Mouse (Mus musculus): ENCODE results near the gene Krt35. TPM values are rescaled to one million over a fixed set of nuclear protein-coding genes. Genes with fewer than 3 reads are reported as not detected.

Krt35 gene
- polyA plus RNA-seq, 1 experiment: not detected

DNA sequence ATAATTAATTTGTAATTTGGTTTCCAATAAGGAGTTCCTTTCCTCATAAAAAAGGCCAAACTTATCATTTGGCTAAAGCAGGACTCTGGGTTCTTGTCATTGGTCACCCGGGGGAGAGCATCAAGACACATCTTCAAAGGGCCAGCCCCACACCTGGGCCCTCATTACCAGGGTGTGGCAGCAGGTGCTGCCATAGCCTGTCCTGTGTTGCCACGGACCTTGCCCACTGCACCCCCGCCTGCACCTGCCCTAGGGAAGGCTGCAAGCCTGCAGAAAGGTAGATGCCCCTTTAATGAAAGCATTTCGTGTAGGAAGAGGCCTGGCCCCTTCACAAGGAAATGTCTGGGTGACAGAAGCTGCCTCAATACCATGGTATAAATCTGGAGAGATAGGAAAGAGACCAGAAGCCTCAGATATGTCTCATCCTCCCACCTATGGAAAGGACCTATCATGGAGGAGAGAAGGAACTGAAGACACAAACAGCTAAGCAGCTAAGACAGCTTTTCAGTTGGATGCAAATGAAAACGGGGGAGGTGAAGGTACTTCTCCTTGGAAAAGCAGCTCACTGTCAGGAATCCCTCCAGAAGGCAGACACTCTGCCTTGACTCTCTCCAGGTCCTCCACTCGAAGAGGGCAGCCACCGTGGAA is 7.5 kb downstream of the Krt35 start:
- H3K79me3 ChIP-seq (ENCODE audit: low read depth): no peaks in the 10 kb centered on the region
- H3ac ChIP-seq (ENCODE audit: control insufficient read depth, insufficient read length, low read depth): no peak overlapping the region
- H3K79me2 ChIP-seq (ENCODE audit: control insufficient read depth, insufficient read depth): no peaks in the 10 kb centered on the region
- H3K4me3 ChIP-seq (ENCODE audit: insufficient read depth, poor library complexity, severe bottlenecking): no peak overlapping the region
- TF ChIP-seq USF1 (IDR thresholded peaks at IDR 0.05; ENCODE audit: low read depth) (no peak), CTCF (IDR thresholded peaks at IDR 0.05; ENCODE audit: control insufficient read depth, insufficient read depth, insufficient read length) (no peak), FOSL1 (IDR thresholded peaks at IDR 0.05; ENCODE audit: insufficient read depth, low read length, poor library complexity, severe bottlenecking) (no peak), MYOD1 (IDR thresholded peaks at IDR 0.05; ENCODE audit: control insufficient read depth, insufficient read length, low read depth) (no peak), MAX (IDR thresholded peaks at IDR 0.05) (no peak), CEBPB (IDR thresholded peaks at IDR 0.05; ENCODE audit: low read depth) (no peak), MYOG (IDR thresholded peaks at IDR 0.05; ENCODE audit: control insufficient read depth, extremely low read depth, insufficient read length) (no peak)
- H3K36me3 ChIP-seq (ENCODE audit: control insufficient read depth, insufficient read depth): no peaks in the 10 kb centered on the region
- H3K27me3 ChIP-seq (ENCODE audit: control insufficient read depth, insufficient read depth, insufficient read length): peaks cover 15% of the 10 kb centered on the region

DNA sequence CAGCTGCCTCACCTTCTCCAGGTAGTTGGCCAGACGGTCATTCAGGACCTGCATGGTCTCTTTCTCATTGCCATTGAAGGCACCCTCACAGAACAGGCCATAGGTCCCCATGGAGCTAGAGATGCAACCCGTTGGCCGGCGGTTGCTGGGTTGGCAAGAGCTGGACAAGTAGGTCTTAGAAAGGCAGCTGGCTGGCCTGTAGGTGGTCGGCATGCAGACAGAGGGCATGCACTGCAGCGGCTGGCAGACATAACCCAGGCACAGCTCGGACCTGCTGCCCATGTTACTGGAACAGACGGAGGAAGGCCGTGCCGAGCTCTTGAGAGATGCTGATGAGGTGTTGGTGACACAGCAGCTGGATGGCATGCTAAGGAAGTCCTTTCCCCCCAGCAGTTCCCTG is 8.2 kb downstream of the Krt35 start, which contains the start of gene Krt32:
Krt32 (minus strand) TSS at position 366 of the 400 bp plus-strand sequence.
- TF ChIP-seq MYOG (IDR thresholded peaks at IDR 0.05; ENCODE audit: control insufficient read depth, extremely low read depth, insufficient read length) (no peak), FOSL1 (IDR thresholded peaks at IDR 0.05; ENCODE audit: insufficient read depth, low read length, poor library complexity, severe bottlenecking) (no peak), CTCF (IDR thresholded peaks at IDR 0.05; ENCODE audit: control insufficient read depth, insufficient read depth, insufficient read length) (no peak), CEBPB (IDR thresholded peaks at IDR 0.05; ENCODE audit: low read depth) (no peak), USF1 (IDR thresholded peaks at IDR 0.05; ENCODE audit: low read depth) (no peak), MAX (IDR thresholded peaks at IDR 0.05) (no peak), MYOD1 (IDR thresholded peaks at IDR 0.05; ENCODE audit: control insufficient read depth, insufficient read length, low read depth) (no peak)
- H3K79me2 ChIP-seq (ENCODE audit: control insufficient read depth, insufficient read depth): no peaks in the 10 kb centered on the region
- no peaks in the 10 kb centered on the region for H3K79me3 ChIP-seq (ENCODE audit: low read depth)
- peaks cover 15% of the 10 kb centered on the region for H3K27me3 ChIP-seq (ENCODE audit: control insufficient read depth, insufficient read depth, insufficient read length)
- H3K4me3 ChIP-seq (ENCODE audit: insufficient read depth, poor library complexity, severe bottlenecking): no peak within 1 kb of the TSS
- H3ac ChIP-seq (ENCODE audit: control insufficient read depth, insufficient read length, low read depth): no peak within 1 kb of the TSS
- no peaks in the 10 kb centered on the region for H3K36me3 ChIP-seq (ENCODE audit: control insufficient read depth, insufficient read depth)

DNA sequence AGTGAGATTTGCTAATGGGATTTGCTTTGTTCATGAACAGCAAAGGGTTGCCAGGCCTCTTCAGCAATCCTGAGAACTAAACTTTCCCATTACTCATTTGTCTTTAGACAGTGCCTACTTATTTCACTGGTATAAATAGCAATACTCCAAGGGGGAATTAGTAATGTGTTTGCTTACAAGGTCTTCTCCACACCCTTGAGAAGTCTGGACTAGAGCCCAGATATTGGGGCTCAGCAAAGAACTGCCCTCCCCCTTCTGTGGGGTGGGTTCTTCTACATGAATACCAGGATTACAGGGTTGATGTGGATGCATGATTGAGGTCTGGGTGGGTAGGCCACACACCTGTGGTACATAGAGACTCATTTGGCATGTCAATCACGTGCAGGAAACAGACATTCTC is 22.2 kb downstream of the Krt35 start:
- TF ChIP-seq USF1 (IDR thresholded peaks at IDR 0.05; ENCODE audit: low read depth) (no peak), MYOG (IDR thresholded peaks at IDR 0.05; ENCODE audit: control insufficient read depth, extremely low read depth, insufficient read length) (no peak), FOSL1 (IDR thresholded peaks at IDR 0.05; ENCODE audit: insufficient read depth, low read length, poor library complexity, severe bottlenecking) (no peak), CTCF (IDR thresholded peaks at IDR 0.05; ENCODE audit: control insufficient read depth, insufficient read depth, insufficient read length) (no peak), CEBPB (IDR thresholded peaks at IDR 0.05; ENCODE audit: low read depth) (no peak), MAX (IDR thresholded peaks at IDR 0.05) (no peak)
- Histone ChIP-seq H3ac (ENCODE audit: control insufficient read depth, insufficient read length, low read depth) (no peak overlapping the region), H3K79me3 (ENCODE audit: low read depth) (no peaks in the 10 kb centered on the region), H3K27me3 (ENCODE audit: control insufficient read depth, insufficient read depth, insufficient read length) (no peaks in the 10 kb centered on the region), H3K79me2 (ENCODE audit: control insufficient read depth, insufficient read depth) (no peaks in the 10 kb centered on the region), H3K36me3 (ENCODE audit: control insufficient read depth, insufficient read depth) (no peaks in the 10 kb centered on the region), H3K4me3 (ENCODE audit: insufficient read depth, poor library complexity, severe bottlenecking) (no peak overlapping the region)

DNA sequence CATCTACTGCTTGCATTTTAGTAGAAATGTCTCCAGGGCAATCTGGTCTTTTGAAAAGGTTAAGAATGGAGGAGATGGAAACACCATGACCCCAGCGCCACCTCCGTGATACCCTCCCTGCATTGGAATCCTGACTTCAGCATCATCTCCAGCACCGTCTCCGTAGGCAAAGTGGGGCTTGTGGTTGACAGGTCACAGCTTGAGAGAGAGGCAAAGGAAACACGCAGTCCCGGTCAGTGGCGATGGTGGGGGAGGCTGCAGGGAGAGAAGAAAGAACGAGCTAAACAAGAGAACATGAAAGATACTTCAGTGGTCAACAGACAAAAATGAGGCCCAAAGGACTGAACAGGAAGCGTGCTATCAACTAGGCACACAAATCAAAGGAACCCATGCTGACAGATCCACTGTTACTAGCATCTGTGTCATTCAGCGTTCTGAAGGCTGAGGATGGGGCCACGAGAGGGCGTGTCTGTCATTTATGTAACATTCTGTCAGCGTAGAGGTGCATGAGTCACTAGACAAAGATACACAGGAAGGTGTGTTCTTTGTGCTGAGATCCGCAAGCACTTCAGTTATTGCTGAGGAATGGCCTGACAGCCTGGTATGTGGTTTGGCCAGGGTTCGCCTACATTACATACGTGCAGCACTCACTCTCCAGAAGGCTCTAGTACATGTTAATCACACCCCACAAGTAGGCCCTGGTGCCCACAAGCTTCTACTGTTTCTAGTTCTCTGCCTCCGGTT is 28.6 kb downstream of the Krt35 start:
- Histone ChIP-seq H3K79me2 (ENCODE audit: control insufficient read depth, insufficient read depth) (no peaks in the 10 kb centered on the region), H3K79me3 (ENCODE audit: low read depth) (no peaks in the 10 kb centered on the region), H3ac (ENCODE audit: control insufficient read depth, insufficient read length, low read depth) (no peak overlapping the region), H3K4me3 (ENCODE audit: insufficient read depth, poor library complexity, severe bottlenecking) (no peak overlapping the region), H3K36me3 (ENCODE audit: control insufficient read depth, insufficient read depth) (no peaks in the 10 kb centered on the region), H3K27me3 (ENCODE audit: control insufficient read depth, insufficient read depth, insufficient read length) (no peaks in the 10 kb centered on the region)
- TF ChIP-seq CEBPB (IDR thresholded peaks at IDR 0.05; ENCODE audit: low read depth) (no peak), MAX (IDR thresholded peaks at IDR 0.05) (peak; percentile 66)

DNA sequence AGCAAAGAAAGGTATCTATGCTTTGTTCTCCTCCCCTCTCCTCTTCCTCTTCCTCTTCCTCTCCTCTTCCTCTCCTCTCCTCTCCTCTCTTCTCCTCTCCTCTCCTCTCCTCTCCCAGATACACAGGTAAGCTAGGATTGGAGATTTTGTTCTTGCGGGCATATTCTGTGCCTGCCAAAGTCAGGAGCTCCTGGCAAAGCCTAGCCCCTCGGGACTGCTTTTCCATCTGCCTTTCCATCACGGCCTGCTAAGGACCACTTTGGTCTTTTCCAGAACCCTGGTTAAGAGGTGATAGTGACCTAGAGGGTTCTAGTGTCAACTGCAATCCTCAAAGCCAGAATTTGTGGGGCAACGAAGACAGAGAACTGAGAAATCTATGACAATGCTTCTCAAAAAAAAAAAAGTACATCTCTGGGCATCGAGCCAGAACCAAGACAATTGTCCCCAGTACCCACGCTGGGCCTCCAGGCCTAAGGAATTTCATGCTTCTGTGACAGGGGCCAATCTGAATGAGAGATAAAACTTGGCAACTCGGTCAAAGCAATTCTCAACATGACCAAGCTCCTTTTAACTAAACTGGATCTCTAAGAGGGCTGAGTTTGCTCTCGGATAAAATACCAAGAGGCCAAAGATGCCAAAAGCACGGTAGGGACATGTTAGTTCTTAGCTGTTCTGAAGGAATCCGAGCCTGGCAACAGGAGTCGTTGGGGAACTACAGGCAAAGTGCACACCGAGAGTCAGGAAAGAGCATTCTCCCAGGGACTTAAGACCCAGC is 29.6 kb downstream of the Krt35 start:
- H3K36me3 ChIP-seq (ENCODE audit: control insufficient read depth, insufficient read depth): no peaks in the 10 kb centered on the region
- no peak overlapping the region for H3K4me3 ChIP-seq (ENCODE audit: insufficient read depth, poor library complexity, severe bottlenecking)
- no peaks in the 10 kb centered on the region for H3K79me2 ChIP-seq (ENCODE audit: control insufficient read depth, insufficient read depth)
- TF ChIP-seq MYOD1 (IDR thresholded peaks at IDR 0.05; ENCODE audit: control insufficient read depth, insufficient read length, low read depth) (no peak), MYOG (IDR thresholded peaks at IDR 0.05; ENCODE audit: control insufficient read depth, extremely low read depth, insufficient read length) (no peak), CTCF (IDR thresholded peaks at IDR 0.05; ENCODE audit: control insufficient read depth, insufficient read depth, insufficient read length) (no peak), CEBPB (IDR thresholded peaks at IDR 0.05; ENCODE audit: low read depth) (no peak)
- no peak overlapping the region for H3ac ChIP-seq (ENCODE audit: control insufficient read depth, insufficient read length, low read depth)
- H3K27me3 ChIP-seq (ENCODE audit: control insufficient read depth, insufficient read depth, insufficient read length): no peaks in the 10 kb centered on the region
- H3K79me3 ChIP-seq (ENCODE audit: low read depth): no peaks in the 10 kb centered on the region

Data from C2C12 (cell line).